Mouse (Mus musculus): ENCODE results near the gene Mast3. TPM values are rescaled to one million over a fixed set of nuclear protein-coding genes. Genes with fewer than 3 reads are reported as not detected.

Gene Mast3
- polyA plus RNA-seq, 1 experiment from 2014 or later: 15.5 TPM

- ATAC-seq (no peak), DNase-seq (ENCODE audit: low spot score) (no peak)
- Histone ChIP-seq H3K9ac (ENCODE audit: low read length) (no peak overlapping the region), H3K27ac (ENCODE audit: low read depth, low read length) (no peak overlapping the region), H3K4me1 (ENCODE audit: control insufficient read depth, insufficient read depth, low read length) (no peaks in the 10 kb centered on the region), H3K4me3 (ENCODE audit: low read depth, low read length) (no peak overlapping the region), H3K27me3 (replicated peaks; ENCODE audit: control insufficient read depth, insufficient read depth, low read length) (no peaks in the 10 kb centered on the region), H3K36me3 (ENCODE audit: control insufficient read depth, insufficient read depth, low read length) (no peaks in the 10 kb centered on the region), H3K9me3 (replicated peaks; ENCODE audit: control insufficient read depth, low read length) (no peaks in the 10 kb centered on the region), H3K4me2 (ENCODE audit: low read length) (no peak overlapping the region)
- 45% methylated on average over 5 of the region's 5 CpGs for WGBS
These were observed 40.3 kb upstream of the Mast3 start for GRCm38 (mm10) chr8:70845108-70845507.

- Histone ChIP-seq H3K4me3 (ENCODE audit: low read depth, low read length) (no peak overlapping the region), H3K27me3 (replicated peaks; ENCODE audit: control insufficient read depth, insufficient read depth, low read length) (no peaks in the 10 kb centered on the region), H3K9ac (ENCODE audit: low read length) (no peak overlapping the region), H3K4me2 (ENCODE audit: low read length) (no peak overlapping the region), H3K4me1 (ENCODE audit: control insufficient read depth, insufficient read depth, low read length) (no peaks in the 10 kb centered on the region), H3K36me3 (ENCODE audit: control insufficient read depth, insufficient read depth, low read length) (no peaks in the 10 kb centered on the region), H3K9me3 (replicated peaks; ENCODE audit: control insufficient read depth, low read length) (no peaks in the 10 kb centered on the region), H3K27ac (ENCODE audit: low read depth, low read length) (no peak overlapping the region)
- ATAC-seq (peak; percentile 11; the same call in 1 of the 2 replicates), DNase-seq (ENCODE audit: low spot score) (peak; percentile 89)
- WGBS: 1% methylated on average over 6 of the region's 6 CpGs
These were observed 39.7 kb upstream of the Mast3 start for GRCm38 (mm10) chr8:70844523-70844922.

- Histone ChIP-seq H3K4me1 (ENCODE audit: control insufficient read depth, insufficient read depth, low read length) (0 out of 2 replicates have a peak, but pooled peaks cover under 1% of the 10 kb centered on the region), H3K27me3 (replicated peaks; ENCODE audit: control insufficient read depth, insufficient read depth, low read length) (no peaks in the 10 kb centered on the region), H3K9ac (ENCODE audit: low read length) (no peak overlapping the region), H3K9me3 (replicated peaks; ENCODE audit: control insufficient read depth, low read length) (no peaks in the 10 kb centered on the region), H3K36me3 (ENCODE audit: control insufficient read depth, insufficient read depth, low read length) (no peaks in the 10 kb centered on the region), H3K4me2 (ENCODE audit: low read length) (no peak overlapping the region), H3K27ac (ENCODE audit: low read depth, low read length) (no peak overlapping the region), H3K4me3 (ENCODE audit: low read depth, low read length) (no peak overlapping the region)
- no peak for ATAC-seq
- 91% methylated on average over 8 of the region's 8 CpGs for WGBS
- no peak for DNase-seq (ENCODE audit: low spot score)
These were observed 39.1 kb upstream of the Mast3 start for GRCm38 (mm10) chr8:70843941-70844340.

- no peak for ATAC-seq
- no peak overlapping the region for H3K4me3 ChIP-seq (ENCODE audit: low read depth, low read length)
- peaks cover 5% of the 10 kb centered on the region; the same call in 1 of the 2 replicates for H3K4me1 ChIP-seq (ENCODE audit: control insufficient read depth, insufficient read depth, low read length)
- no peak overlapping the region for H3K9ac ChIP-seq (ENCODE audit: low read length)
- H3K9me3 ChIP-seq (replicated peaks; ENCODE audit: control insufficient read depth, low read length): no peaks in the 10 kb centered on the region
- no peak for DNase-seq (ENCODE audit: low spot score)
- no peak overlapping the region for H3K4me2 ChIP-seq (ENCODE audit: low read length)
- WGBS: 88% methylated on average over 5 of the region's 5 CpGs
- H3K36me3 ChIP-seq (ENCODE audit: control insufficient read depth, insufficient read depth, low read length): no peaks in the 10 kb centered on the region
- H3K27me3 ChIP-seq (replicated peaks; ENCODE audit: control insufficient read depth, insufficient read depth, low read length): no peaks in the 10 kb centered on the region
- no peak overlapping the region for H3K27ac ChIP-seq (ENCODE audit: low read depth, low read length)
These were observed 38.4 kb upstream of the Mast3 start for GRCm38 (mm10) chr8:70843214-70843773.

GRCm38 (mm10) chr8:70842484-70842883 is 37.6 kb upstream of the Mast3 start:
- Histone ChIP-seq H3K9me3 (replicated peaks; ENCODE audit: control insufficient read depth, low read length) (no peaks in the 10 kb centered on the region), H3K4me3 (ENCODE audit: low read depth, low read length) (no peak overlapping the region), H3K36me3 (ENCODE audit: control insufficient read depth, insufficient read depth, low read length) (no peaks in the 10 kb centered on the region), H3K27me3 (replicated peaks; ENCODE audit: control insufficient read depth, insufficient read depth, low read length) (no peaks in the 10 kb centered on the region), H3K9ac (ENCODE audit: low read length) (no peak overlapping the region), H3K4me2 (ENCODE audit: low read length) (no peak overlapping the region), H3K27ac (ENCODE audit: low read depth, low read length) (no peak overlapping the region), H3K4me1 (ENCODE audit: control insufficient read depth, insufficient read depth, low read length) (peaks cover 5% of the 10 kb centered on the region; the same call in 1 of the 2 replicates)
- ATAC-seq: no peak
- WGBS: 77% methylated on average over 25 of the region's 25 CpGs
- DNase-seq (ENCODE audit: low spot score): no peak

- Histone ChIP-seq H3K9ac (ENCODE audit: low read length) (no peak overlapping the region), H3K27me3 (replicated peaks; ENCODE audit: control insufficient read depth, insufficient read depth, low read length) (no peaks in the 10 kb centered on the region), H3K9me3 (replicated peaks; ENCODE audit: control insufficient read depth, low read length) (no peaks in the 10 kb centered on the region), H3K27ac (ENCODE audit: low read depth, low read length) (no peak overlapping the region), H3K4me3 (ENCODE audit: low read depth, low read length) (no peak overlapping the region), H3K36me3 (ENCODE audit: control insufficient read depth, insufficient read depth, low read length) (no peaks in the 10 kb centered on the region), H3K4me2 (ENCODE audit: low read length) (no peak overlapping the region), H3K4me1 (ENCODE audit: control insufficient read depth, insufficient read depth, low read length) (peaks cover 5% of the 10 kb centered on the region; the same call in 1 of the 2 replicates)
- DNase-seq (ENCODE audit: low spot score) (peak; percentile 88), ATAC-seq (no peak)
- 38% methylated on average over 22 of the region's 22 CpGs for WGBS
These were observed 36.6 kb upstream of the Mast3 start for GRCm38 (mm10) chr8:70841147-70842072.

- no peak overlapping the region for H3K9ac ChIP-seq (ENCODE audit: low read length)
- H3K4me2 ChIP-seq (ENCODE audit: low read length): no peak overlapping the region
- WGBS: 59% methylated on average over 10 of the region's 10 CpGs
- ATAC-seq (no peak), DNase-seq (ENCODE audit: low spot score) (no peak)
- no peaks in the 10 kb centered on the region for H3K9me3 ChIP-seq (replicated peaks; ENCODE audit: control insufficient read depth, low read length)
- H3K27ac ChIP-seq (ENCODE audit: low read depth, low read length): no peak overlapping the region
- no peak overlapping the region for H3K4me3 ChIP-seq (ENCODE audit: low read depth, low read length)
- no peaks in the 10 kb centered on the region for H3K36me3 ChIP-seq (ENCODE audit: control insufficient read depth, insufficient read depth, low read length)
- H3K27me3 ChIP-seq (replicated peaks; ENCODE audit: control insufficient read depth, insufficient read depth, low read length): no peaks in the 10 kb centered on the region
- peaks cover 5% of the 10 kb centered on the region; the same call in 1 of the 2 replicates for H3K4me1 ChIP-seq (ENCODE audit: control insufficient read depth, insufficient read depth, low read length)
These were observed 35.7 kb upstream of the Mast3 start for GRCm38 (mm10) chr8:70840590-70840989.

- Histone ChIP-seq H3K4me1 (ENCODE audit: control insufficient read depth, insufficient read depth, low read length) (peaks cover 5% of the 10 kb centered on the region; the same call in 1 of the 2 replicates), H3K9me3 (replicated peaks; ENCODE audit: control insufficient read depth, low read length) (no peaks in the 10 kb centered on the region), H3K9ac (ENCODE audit: low read length) (peak within 1 kb of the TSS; percentile 78), H3K4me3 (ENCODE audit: low read depth, low read length) (peak within 1 kb of the TSS; percentile 60), H3K4me2 (ENCODE audit: low read length) (peak within 1 kb of the TSS; percentile 79), H3K36me3 (ENCODE audit: control insufficient read depth, insufficient read depth, low read length) (0 out of 2 replicates have a peak, but pooled peaks cover 2% of the 10 kb centered on the region), H3K27ac (ENCODE audit: low read depth, low read length) (peak within 1 kb of the TSS; percentile 70), H3K27me3 (replicated peaks; ENCODE audit: control insufficient read depth, insufficient read depth, low read length) (no peaks in the 10 kb centered on the region)
- ATAC-seq: peak; percentile 97
- DNase-seq (ENCODE audit: low spot score): peak; percentile 100
- WGBS: 2% methylated on average over 55 of the region's 55 CpGs
These were observed 34.8 kb upstream of the Mast3 start, which contains the start of gene Arrdc2 for GRCm38 (mm10) chr8:70839408-70840351. Gene Arrdc2 (minus strand): TSS chr8:70839720.

Measured in forebrain, embryonic 14.5 days (tissue).